Mouse (Mus musculus): ENCODE results near the gene Lsm10. TPM values are rescaled to one million over a fixed set of nuclear protein-coding genes. Genes with fewer than 3 reads are reported as not detected.

The Lsm10 gene
- 10 to 100 TPM in 1 of 2 experiments, 1 to 10 TPM in 1; 9.2 to 12.8 TPM for total RNA-seq (2021)
- long read RNA-seq, experiment 1, transcript Lsm10-201 (2 exons, 943 nt) = major isoform, 11 of 11 reads
- long read RNA-seq, experiment 1, partial matches to known transcripts = 0 of 11 reads
- long read RNA-seq, experiment 1, other reads (novel, unspliced or antisense) = 0 of 11 reads
- long read RNA-seq, experiment 2, transcript Lsm10-201 (2 exons, 943 nt) = major isoform, 15 of 16 reads
- long read RNA-seq, experiment 2, partial matches to known transcripts = 0 of 16 reads
- long read RNA-seq, experiment 2, other reads (novel, unspliced or antisense) = 1 of 16 reads

DNA sequence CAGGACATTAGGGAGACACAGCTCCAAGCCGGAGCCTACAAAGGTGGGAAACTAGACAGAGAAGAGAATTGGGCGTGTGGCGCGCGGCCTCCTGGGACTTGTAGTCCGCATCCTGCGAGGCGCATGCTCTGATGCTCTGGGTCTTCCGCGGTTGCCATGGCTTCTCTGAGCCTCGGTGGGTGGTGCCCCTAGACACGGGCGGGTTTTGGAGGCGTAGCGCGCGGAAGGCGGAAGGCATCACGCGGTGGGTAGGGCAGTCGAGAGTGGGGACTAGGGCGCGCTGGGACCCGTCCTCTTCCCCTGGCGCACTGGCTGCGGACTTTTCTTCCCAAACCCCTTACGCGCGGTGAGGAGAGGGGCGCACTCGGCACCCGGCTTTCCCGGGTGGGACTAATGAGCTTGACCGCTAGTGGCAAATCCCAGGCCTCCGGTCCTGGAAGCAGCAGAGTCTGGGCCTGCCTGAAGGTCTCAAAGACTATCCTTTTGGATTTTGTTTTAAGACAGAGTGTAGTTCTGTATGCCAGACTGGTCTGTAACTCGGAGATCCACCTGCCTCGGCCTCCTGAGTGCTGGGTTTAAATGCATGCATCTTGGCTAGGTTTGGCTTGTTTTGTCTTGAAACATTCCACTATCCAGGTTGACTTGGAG, at the start of gene Lsm10:
Gene Lsm10, plus strand, starts transcription at position 160 of the 648 bp plus-strand sequence.
- intact Hi-C loops (cut with DNase I) = no loop called here

GRCm38 (mm10) chr4:126046851-126047585, 49.4 kb upstream of the Lsm10 start, which contains the start of gene Mrps15:
Mrps15 (plus strand) TSS chr4:126046925.
- intact Hi-C loops (cut with DNase I) = no loop called here
- DNase-seq = peak; percentile 82 to 88

More for the DNA sequence above, at the start of gene Lsm10:
- DNase-seq = peak; percentile 94

DNA sequence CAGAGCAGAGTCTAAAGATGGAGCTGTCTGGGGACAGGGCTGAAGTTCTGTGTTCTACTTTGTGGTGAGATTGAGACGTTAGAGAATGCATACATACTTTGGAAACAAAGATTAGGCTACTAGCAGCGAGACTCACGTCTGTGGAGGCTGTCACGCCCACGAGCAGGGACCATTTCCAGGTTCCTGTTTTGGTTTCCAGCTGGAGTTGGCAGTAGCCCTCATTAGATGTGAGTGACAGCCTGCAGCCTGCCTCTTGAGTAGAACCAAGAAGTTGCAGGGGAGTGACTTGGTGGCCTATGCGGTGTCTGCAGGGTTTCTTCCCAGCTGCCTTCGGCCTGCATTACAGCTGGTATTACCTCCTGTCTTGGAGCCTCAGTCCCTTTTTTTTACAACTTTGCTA, 44.8 kb upstream of the Lsm10 start:
- intact Hi-C loops (cut with DNase I) = no loop called here
- peak; percentile 19 to 27 for DNase-seq

- intact Hi-C loops (cut with DNase I) = no loop called here
- no peak for DNase-seq
Observed at GRCm38 (mm10) chr4:126057207-126058133, 39.0 kb upstream of the Lsm10 start.

DNA sequence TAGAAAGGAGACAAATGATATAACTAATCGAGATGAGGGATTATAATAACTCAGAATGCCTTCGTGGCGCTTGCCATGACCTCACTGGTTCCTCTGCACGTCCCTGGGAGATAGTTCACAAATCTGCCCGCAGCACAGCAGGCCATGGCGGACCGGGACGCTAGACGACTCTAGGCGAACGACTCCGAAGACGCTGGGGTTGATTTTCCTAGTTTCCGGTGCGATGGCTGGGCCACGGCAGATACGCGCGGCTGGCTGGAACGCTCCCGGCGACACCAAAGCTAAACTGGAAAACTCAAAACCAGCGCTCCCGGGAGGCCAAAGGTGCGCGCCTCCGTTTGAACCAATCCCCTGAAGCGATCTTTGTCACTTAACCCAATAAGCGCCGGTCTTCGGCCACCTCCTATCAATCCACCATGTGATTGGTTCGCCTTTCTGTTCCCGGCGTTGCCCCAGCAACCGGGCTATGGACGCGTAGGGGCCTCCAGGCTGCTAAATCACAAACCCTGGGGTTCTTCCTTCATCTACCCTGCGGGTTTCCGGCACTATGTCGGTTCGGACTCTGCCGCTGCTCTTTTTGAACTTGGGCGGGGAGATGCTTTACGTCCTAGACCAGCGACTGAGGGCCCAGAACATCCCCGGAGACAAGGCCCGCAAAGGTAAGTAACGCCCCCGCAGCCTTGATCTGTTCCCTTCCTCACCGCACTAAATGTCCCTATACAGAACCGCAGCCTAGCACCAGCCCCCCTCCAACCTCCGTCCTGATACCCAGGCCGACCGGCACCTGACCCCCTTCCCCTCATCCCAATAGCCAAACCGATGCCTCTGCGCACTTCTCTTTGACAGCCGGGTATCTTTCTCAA, 38.1 kb upstream of the Lsm10 start, which contains the start of gene Oscp1:
Gene Oscp1, plus strand, starts transcription at position 432 of the 863 bp plus-strand sequence.
- intact Hi-C loops (cut with DNase I) = no loop called here
- peak; percentile 81 to 89 for DNase-seq

- intact Hi-C loops (cut with DNase I) = no loop called here
- DNase-seq = no peak
Observed at GRCm38 (mm10) chr4:126058997-126059362, 37.4 kb upstream of the Lsm10 start.

GRCm38 (mm10) chr4:126062856-126063255, 33.6 kb upstream of the Lsm10 start:
- intact Hi-C loops (cut with DNase I) = no loop called here
- DNase-seq = no peak

DNA sequence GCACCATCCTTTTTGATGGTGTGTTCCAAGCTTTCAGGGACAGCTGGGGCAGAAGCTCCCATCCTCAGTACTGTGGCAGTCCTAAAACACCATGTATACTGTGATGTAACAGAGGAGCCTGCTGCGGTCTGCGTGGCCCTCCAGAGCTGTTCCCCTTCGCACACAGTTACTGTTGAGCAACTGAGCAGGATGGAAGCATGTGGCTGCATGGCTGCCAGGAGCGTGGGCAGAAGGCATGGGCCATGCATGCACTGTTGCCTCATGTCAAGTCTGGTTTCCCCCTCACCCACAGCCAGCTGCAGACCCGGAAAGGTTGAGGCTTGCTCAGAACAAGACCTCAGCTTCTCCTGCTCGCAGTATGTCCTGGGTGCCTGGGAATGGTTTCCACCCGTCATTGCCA, 31.2 kb upstream of the Lsm10 start:
- intact Hi-C loops (cut with DNase I) = no loop called here
- no peak for DNase-seq

DNA sequence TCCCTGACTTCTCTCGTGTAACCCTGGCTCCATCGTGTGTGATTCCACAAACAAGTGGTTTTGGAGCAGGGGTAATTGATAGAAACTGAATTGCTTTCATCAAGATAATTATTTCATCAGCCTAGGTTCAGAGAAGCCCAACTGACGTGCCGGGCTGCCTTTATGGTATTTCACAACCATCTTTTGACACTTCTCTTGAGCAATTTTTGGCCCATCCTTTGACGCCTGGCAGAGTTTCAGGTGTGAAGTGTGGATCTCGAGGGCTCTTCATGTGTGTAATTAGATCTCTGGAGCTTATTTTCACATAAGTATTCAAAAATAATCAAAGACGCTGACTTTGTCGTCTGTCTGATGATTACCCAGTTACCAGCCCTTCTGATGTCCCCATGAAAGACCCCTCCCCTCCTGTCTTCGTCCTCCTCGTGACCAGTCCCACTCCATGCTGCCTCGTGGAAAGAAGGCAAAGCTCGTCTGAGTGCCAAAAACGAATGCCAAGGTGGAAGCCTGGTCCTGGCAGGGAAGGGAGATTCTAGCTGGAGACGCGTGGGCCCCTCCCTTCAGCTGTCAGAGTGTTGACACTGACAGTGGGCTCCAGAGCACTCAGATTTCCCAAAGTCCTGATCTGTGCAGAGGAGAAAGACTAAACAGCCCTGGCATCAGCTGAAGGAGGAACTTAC, 28.9 kb upstream of the Lsm10 start:
- intact Hi-C loops (cut with DNase I) = no loop called here

GRCm38 (mm10) chr4:126068842-126069241, 27.6 kb upstream of the Lsm10 start:
- no peak for DNase-seq
- intact Hi-C loops (cut with DNase I) = no loop called here

More for the DNA sequence above, 28.9 kb upstream of the Lsm10 start:
- DNase-seq = peak; percentile 20 to 26

GRCm38 (mm10) chr4:126077833-126078232, 18.6 kb upstream of the Lsm10 start:
- intact Hi-C loops (cut with DNase I) = no loop called here
- DNase-seq = no peak

DNA sequence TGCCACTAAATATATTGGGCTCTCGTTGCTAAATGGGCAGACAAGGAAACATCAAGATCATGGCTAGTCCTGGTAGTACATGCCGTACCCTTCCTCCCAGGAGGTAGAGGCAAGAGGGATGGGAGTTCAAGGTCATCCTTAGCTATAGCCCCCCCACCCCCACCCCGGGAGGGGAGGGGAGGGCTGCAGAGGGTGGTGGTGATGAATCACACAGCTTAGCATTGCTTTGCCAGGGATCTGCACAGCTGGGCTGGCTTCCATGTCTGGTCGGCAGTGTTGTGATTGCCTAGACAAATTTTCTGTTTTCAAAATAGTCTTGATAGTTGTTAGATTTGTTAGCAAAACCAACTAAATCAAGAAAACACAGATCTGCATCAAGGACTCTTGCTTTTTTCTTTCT, 17.2 kb upstream of the Lsm10 start:
- DNase-seq = peak in 1 of 2 experiments; percentile 26
- intact Hi-C loops (cut with DNase I) = no loop called here

DNA sequence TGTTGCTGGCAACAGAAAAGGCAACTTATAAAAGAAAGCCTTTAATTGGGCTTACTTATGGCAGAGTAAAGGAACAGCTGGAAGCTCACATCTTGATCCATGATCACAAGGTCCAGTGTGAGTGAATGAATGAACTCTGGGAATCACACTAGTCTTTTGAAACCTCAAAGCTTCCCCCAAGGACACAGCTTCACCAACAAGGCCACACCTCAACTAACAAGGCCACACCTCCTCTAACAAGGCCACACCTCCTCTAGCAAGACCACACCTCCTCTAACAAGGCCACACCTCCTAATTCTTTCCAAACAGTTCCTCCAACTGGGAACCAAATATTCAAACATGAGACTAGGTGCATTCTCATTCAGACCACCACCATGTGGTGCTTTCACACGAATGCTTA, 14.8 kb upstream of the Lsm10 start:
- intact Hi-C loops (cut with DNase I) = no loop called here
- no peak for DNase-seq

DNA sequence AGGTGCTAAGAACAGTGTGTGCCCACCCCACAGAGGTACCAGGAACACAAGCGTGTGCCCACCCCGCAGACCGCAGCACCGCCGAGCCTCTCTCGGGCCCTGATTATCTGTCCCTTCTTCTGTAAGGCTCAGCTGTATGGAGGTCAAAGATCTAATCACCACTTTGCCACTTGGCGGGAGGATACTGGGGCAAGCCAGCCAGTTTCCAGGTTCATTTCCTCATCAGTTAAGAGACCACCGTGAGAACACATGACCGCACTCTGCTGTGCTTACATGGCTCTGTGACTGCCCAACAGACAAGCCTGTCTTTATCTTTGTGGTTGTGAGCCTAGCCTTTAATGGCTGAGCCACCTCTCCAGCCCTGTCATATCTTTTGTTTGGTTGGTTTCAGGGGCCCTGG, 13.4 kb upstream of the Lsm10 start:
- DNase-seq = no peak
- intact Hi-C loops (cut with DNase I) = no loop called here

DNA sequence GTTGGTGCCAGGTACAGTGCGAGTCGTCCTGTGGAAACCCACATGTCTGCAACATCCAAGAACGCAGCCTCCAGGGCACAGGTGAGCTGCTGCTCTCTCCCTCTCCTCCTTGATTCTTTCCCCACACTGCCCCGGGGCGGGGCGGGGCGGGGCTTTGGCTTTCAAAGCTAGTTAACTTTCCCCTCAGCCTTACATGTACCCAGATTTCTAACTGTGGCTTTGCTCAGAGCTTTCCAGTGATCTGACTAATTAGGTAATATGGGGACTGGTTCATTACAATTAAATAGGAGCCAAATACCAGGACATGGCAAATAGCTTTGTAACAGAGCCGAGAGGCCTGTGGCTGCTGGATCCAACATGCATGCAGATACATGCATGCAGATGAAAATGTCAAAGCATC, 12.0 kb upstream of the Lsm10 start:
- intact Hi-C loops (cut with DNase I) = no loop called here
- no peak for DNase-seq

GRCm38 (mm10) chr4:126085996-126086576, 10.3 kb upstream of the Lsm10 start:
- intact Hi-C loops (cut with DNase I) = loop anchor here (1.0 to 5.0 kb wide), 4 partner anchors 28 to 226 kb away; partner anchors contain the start of gene Eva1b
- DNase-seq = peak; percentile 82 to 90

- no peak for DNase-seq
- intact Hi-C loops (cut with DNase I) = no loop called here
Observed at GRCm38 (mm10) chr4:126090101-126090847, 6.1 kb upstream of the Lsm10 start.

DNA sequence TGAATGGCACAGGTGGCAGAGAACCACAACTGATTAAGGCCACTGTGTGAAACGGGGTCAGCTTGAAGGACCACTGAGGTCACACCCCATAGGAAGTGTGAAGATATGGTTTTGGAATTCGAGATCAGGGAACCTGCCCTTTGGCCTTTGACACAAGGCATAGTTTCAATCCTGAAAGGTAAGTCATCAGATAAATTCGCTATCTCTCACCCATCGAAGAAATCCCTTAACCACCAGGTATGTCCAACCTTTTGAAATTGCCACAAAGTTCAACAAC, 5.6 kb upstream of the Lsm10 start:
- DNase-seq = no peak
- intact Hi-C loops (cut with DNase I) = no loop called here

Measured in heart, postnatal 14 days (tissue).